ENCODE assay signal across 11 mouse cellular contexts in genomic region chr10:61738126-61738525, GRCm38 (mm10). TPM values are rescaled to one million over a fixed set of nuclear protein-coding genes. Genes with fewer than 3 reads are reported as not detected.
"Had no signal": no experiment of that assay in that cellular context is flagged by ENCODE, and none has a peak within 500 bp of the region (broad histone marks: within the 10 kb centered on the region; RNA-seq: fewer than 3 reads in every experiment).

No protein-coding gene starts in this region.

- DNase-seq: lung, adult 18-20 months; lung, embryonic 14.5 days; lung, postnatal 10 days; lung, postnatal 4 days; midbrain, embryonic 14.5 days; retina, postnatal 1 day; right cerebral cortex, postnatal 14 days; thymus, adult 2 months; thymus, postnatal 25 days; thymus, postnatal 4 days had no signal

RNA-seq across cellular contexts. Expression of gene H2afy2, which starts 45.8 kb away (rescaled TPM):
- total RNA-seq: megakaryocyte-erythroid progenitor cell, adult 5-6 weeks had no signal
